23 mouse cellular contexts compared by ENCODE assay signal in the genomic region with DNA sequence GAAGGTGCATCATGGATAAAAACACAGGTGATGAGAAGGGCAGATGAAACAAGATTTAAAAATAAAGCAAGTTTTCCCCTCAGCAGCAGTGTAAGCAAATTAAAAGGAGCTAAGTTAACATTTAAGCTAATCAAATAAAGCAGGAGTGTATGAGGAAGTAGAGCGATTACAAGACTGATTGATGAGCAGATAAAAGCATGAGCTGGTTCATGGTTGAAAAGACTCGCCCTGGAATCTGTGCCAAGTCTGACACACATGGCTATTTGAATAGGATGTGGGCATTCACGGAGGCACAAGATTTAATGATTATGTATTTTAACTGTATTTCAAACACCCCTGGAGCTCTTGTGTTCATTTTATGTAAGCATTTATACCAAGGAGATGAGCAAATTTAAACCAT. TPM values are rescaled to one million over a fixed set of nuclear protein-coding genes. Genes with fewer than 3 reads are reported as not detected.
DNase-seq lines count a peak whose midpoint lies in the region; ATAC-seq and TF ChIP-seq lines count a peak whose summit lies in the region.
"Had no signal": no experiment of that assay in that cellular context is flagged by ENCODE, and none has a peak within 500 bp of the region (broad histone marks: within the 10 kb centered on the region; RNA-seq: fewer than 3 reads in every experiment).

No protein-coding gene starts in this region.

- no peaks in the 10 kb centered on the region for H3K36me3 ChIP-seq in kidney, adult 2 months (ENCODE audit: control insufficient read depth, insufficient read depth, low read length)
- no peaks in the 10 kb centered on the region for H3K36me3 ChIP-seq in G1E (replicated peaks)
- H3K36me3 ChIP-seq: embryonic facial prominence, embryonic 12.5 days; forebrain, embryonic 15.5 days; hindbrain, embryonic 10.5 days; limb, embryonic 13.5 days had no signal

- WGBS in kidney, adult 2 months = 45% methylated on average over 3 of the region's 3 CpGs

- peak; percentile 35 for DNase-seq in adrenal gland, adult 2 months
- DNase-seq in adrenal gland, postnatal 4 days (ENCODE audit: low spot score in 2 of 2) = no peak
- DNase-seq in kidney, adult 2 months = peak; percentile 10
- DNase-seq in kidney, adult 9 months = no peak
- no peak for DNase-seq in G1E (ENCODE audit: low spot score)
- DNase-seq in liver = no peak
- DNase-seq in B cell, adult 2 months = no peak
- DNase-seq: cerebellum, adult 11-12 months; gastrocnemius, postnatal 14 days; heart, adult 18-20 months; kidney, postnatal 4 days; lung, postnatal 14 days; midbrain, embryonic 14.5 days; thymus, postnatal 25 days had no signal

- no peak for TF ChIP-seq POLR2A in kidney, adult 2 months (IDR thresholded peaks at IDR 0.05; ENCODE audit: low read depth, low read length)

- no peaks in the 10 kb centered on the region for H3K9me3 ChIP-seq in G1E (replicated peaks)
- H3K9me3 ChIP-seq: embryonic facial prominence, embryonic 12.5 days; forebrain, embryonic 15.5 days; hindbrain, embryonic 10.5 days; limb, embryonic 13.5 days; megakaryocyte, embryonic 14.5 days had no signal

- no peaks in the 10 kb centered on the region for H3K27me3 ChIP-seq in kidney, adult 2 months (replicated peaks; ENCODE audit: control insufficient read depth, insufficient read depth, low read length)
- 0 out of 2 replicates have a peak, but pooled peaks cover 2% of the 10 kb centered on the region for H3K27me3 ChIP-seq in G1E (ENCODE audit: insufficient read depth, low read length)
- H3K27me3 ChIP-seq: CH12.LX; embryonic facial prominence, embryonic 12.5 days; forebrain, embryonic 15.5 days; limb, embryonic 13.5 days; megakaryocyte, embryonic 14.5 days had no signal

- H3K27ac ChIP-seq in kidney, adult 2 months (ENCODE audit: insufficient read depth, low read depth, low read length) = no peak overlapping the region
- H3K27ac ChIP-seq: embryonic facial prominence, embryonic 12.5 days; forebrain, embryonic 15.5 days; hindbrain, embryonic 10.5 days; hindbrain, postnatal 0 days; limb, embryonic 13.5 days had no signal

- TF ChIP-seq CTCF in kidney, adult 2 months (conservative IDR thresholded peaks at IDR 0.05; ENCODE audit: insufficient read depth, insufficient read length, low read depth, low read length) = no peak
- no peak for TF ChIP-seq CTCF in G1E (IDR thresholded peaks at IDR 0.05; ENCODE audit: low read depth, low read length)

- ATAC-seq in G1E (ENCODE audit: extremely low read depth, insufficient number of reproducible peaks, low FRiP score, poor library complexity, severe bottlenecking) = 0 out of 2 replicates have a peak, but pooled peaks have one; percentile 8
- peak; percentile 70 to 72 for ATAC-seq in hematopoietic stem cell, adult 5-6 weeks (replicated peaks in 1 of 2; ENCODE audit: insufficient read depth in 1 of 2, low FRiP score in 2 of 2, low TSS enrichment in 1 of 2, low read depth in 1 of 2, poor library complexity in 2 of 2, severe bottlenecking in 2 of 2)
- ATAC-seq: forebrain, embryonic 15.5 days; hindbrain, postnatal 0 days had no signal

- no peaks in the 10 kb centered on the region for H3K4me1 ChIP-seq in kidney, adult 2 months (ENCODE audit: control insufficient read depth, insufficient read depth, low read length)
- H3K4me1 ChIP-seq in G1E (ENCODE audit: insufficient read depth, low read depth, low read length) = no peaks in the 10 kb centered on the region
- H3K4me1 ChIP-seq: forebrain, embryonic 15.5 days; hindbrain, embryonic 10.5 days; megakaryocyte, embryonic 14.5 days had no signal

- H3K4me3 ChIP-seq in kidney, adult 2 months (ENCODE audit: insufficient read depth, low read depth, low read length) = no peak overlapping the region
- H3K4me3 ChIP-seq in G1E (ENCODE audit: low read depth, low read length) = no peak overlapping the region
- H3K4me3 ChIP-seq: embryonic facial prominence, embryonic 12.5 days; erythroblast, embryonic 14.5 days; forebrain, embryonic 15.5 days; hindbrain, embryonic 10.5 days; limb, embryonic 13.5 days; megakaryocyte, embryonic 14.5 days had no signal

RNA-seq across cellular contexts. Expression of gene Frk, which starts 28.0 kb away (rescaled TPM):
- 10 to 100 TPM in 1 of 2 experiments, 1 to 10 TPM in 1; 7.1 to 19.8 TPM for total RNA-seq in adrenal gland, adult 2 months (2021)
- 0.97 and 1.3 TPM in 2 replicates for polyA plus RNA-seq in adrenal gland, adult 2 months (2012; rRNA removed)
- total RNA-seq in adrenal gland, postnatal 4 days (2021) = 10 to 100 TPM; 17.0 to 19.0 TPM
- polyA plus RNA-seq in kidney, adult 2 months (2012; rRNA removed) = 3.7 and 3.8 TPM in 2 replicates
- not detected in 2 replicates for total RNA-seq in G1E (2014; fragmentation: Nextera tagmentation)
- total RNA-seq in G1E (2017) = 0.06 TPM in 1 of 2 replicates, not detected in the other
- polyA plus RNA-seq in G1E (2012) = not detected in 2 replicates
- total RNA-seq in hematopoietic stem cell, adult 5-6 weeks (2017) = 0.25 and 0.40 TPM in 2 replicates
- total RNA-seq: CH12.LX had no signal
- polyA plus RNA-seq: erythroblast, embryonic 14.5 days had no signal

Comparison
In these comparisons a context has a peak if more than half of its experiments do, and no peak if none do; other contexts are left out.
1. DNase-seq: peak in adrenal gland, adult 2 months (single experiment) and kidney, adult 2 months (single experiment); none in adrenal gland, postnatal 4 days (0 of 2), kidney, adult 9 months (single experiment), G1E (single experiment), liver (single experiment) and B cell, adult 2 months (0 of 2).